Mouse (Mus musculus) C2C12 (cell line): ENCODE results near the gene Fkbp1a. TPM values are rescaled to one million over a fixed set of nuclear protein-coding genes. Genes with fewer than 3 reads are reported as not detected.

Experiments
- H3K27me3 ChIP-seq: one replicate; pipeline ENCODE4 v1.6.1; 2011; ENCODE audit not compliant: control insufficient read depth, insufficient read depth, insufficient read length
- H3K36me3 ChIP-seq: one replicate; pipeline ENCODE4 v1.6.1; 2011; ENCODE audit not compliant: control insufficient read depth, insufficient read depth
- H3K4me3 ChIP-seq: one replicate; pipeline ENCODE4 v1.5.1; 2011; ENCODE audit warnings: mild to moderate bottlenecking, control low read depth; ENCODE audit not compliant: poor library complexity, insufficient read depth, severe bottlenecking
- H3K79me2 ChIP-seq: one replicate; pipeline ENCODE4 v1.6.1; 2011; ENCODE audit not compliant: control insufficient read depth, insufficient read depth
- H3K79me3 ChIP-seq: one replicate; pipeline ENCODE4 v1.6.1; 2011; ENCODE audit warnings: low read depth, control low read depth
- H3ac ChIP-seq: one replicate; pipeline ENCODE3; 2011; ENCODE audit warnings: low read depth; ENCODE audit not compliant: control insufficient read depth, insufficient read length
- CEBPB ChIP-seq: IDR thresholded peaks from one replicate; pipeline ENCODE4 v1.6.1; 2011; ENCODE audit warnings: low read depth, mild to moderate bottlenecking, control low read depth, moderate library complexity
- CTCF ChIP-seq: IDR thresholded peaks from one replicate; pipeline ENCODE4 v1.5.1; 2011; ENCODE audit not compliant: control insufficient read depth, insufficient read depth, insufficient read length
- FOSL1 ChIP-seq: IDR thresholded peaks from one replicate; pipeline ENCODE4 v1.8.0; 2011; ENCODE audit warnings: mild to moderate bottlenecking, low read length; ENCODE audit not compliant: poor library complexity, insufficient read depth, severe bottlenecking
- MAX ChIP-seq: IDR thresholded peaks from one replicate; pipeline ENCODE4 v1.6.1; 2011; ENCODE audit warnings: mild to moderate bottlenecking, control low read depth
- MYOD1 ChIP-seq: IDR thresholded peaks from one replicate; pipeline ENCODE4 v1.6.1; 2011; ENCODE audit warnings: low read depth; ENCODE audit not compliant: control insufficient read depth, insufficient read length
- MYOG ChIP-seq: IDR thresholded peaks from one replicate; pipeline ENCODE4 v1.6.1; 2011; ENCODE audit not compliant: control insufficient read depth, insufficient read length; ENCODE audit errors: extremely low read depth
- USF1 ChIP-seq: IDR thresholded peaks from one replicate; pipeline ENCODE4 v1.6.1; 2011; ENCODE audit warnings: low read depth, mild to moderate bottlenecking, control low read depth, moderate library complexity
- polyA plus RNA-seq: library from polyadenylated mRNA; unstranded; fragments of >200 nt; fragmentation: generic; extraction: Trizol; gene quantifications from one replicate; pipeline ENCODE4 v1.2.1, GENCODE M21; 2012; ENCODE audit warnings: missing spikeins

Fkbp1a gene
- polyA plus RNA-seq, 1 experiment = 595 TPM

GRCm38 (mm10) chr2:151603630-151604029, 61.3 kb downstream of the Fkbp1a start:
- H3K79me2 ChIP-seq = no peaks in the 10 kb centered on the region
- H3K79me3 ChIP-seq = no peaks in the 10 kb centered on the region
- H3ac ChIP-seq = no peak overlapping the region
- TF ChIP-seq FOSL1 = no peak
- TF ChIP-seq CTCF = no peak
- TF ChIP-seq USF1 = no peak
- TF ChIP-seq MYOG = no peak
- no peak for TF ChIP-seq CEBPB
- TF ChIP-seq MAX = no peak
- no peak for TF ChIP-seq MYOD1
- H3K36me3 ChIP-seq = no peaks in the 10 kb centered on the region
- H3K4me3 ChIP-seq = no peak overlapping the region
- H3K27me3 ChIP-seq = peaks cover 63% of the 10 kb centered on the region

DNA sequence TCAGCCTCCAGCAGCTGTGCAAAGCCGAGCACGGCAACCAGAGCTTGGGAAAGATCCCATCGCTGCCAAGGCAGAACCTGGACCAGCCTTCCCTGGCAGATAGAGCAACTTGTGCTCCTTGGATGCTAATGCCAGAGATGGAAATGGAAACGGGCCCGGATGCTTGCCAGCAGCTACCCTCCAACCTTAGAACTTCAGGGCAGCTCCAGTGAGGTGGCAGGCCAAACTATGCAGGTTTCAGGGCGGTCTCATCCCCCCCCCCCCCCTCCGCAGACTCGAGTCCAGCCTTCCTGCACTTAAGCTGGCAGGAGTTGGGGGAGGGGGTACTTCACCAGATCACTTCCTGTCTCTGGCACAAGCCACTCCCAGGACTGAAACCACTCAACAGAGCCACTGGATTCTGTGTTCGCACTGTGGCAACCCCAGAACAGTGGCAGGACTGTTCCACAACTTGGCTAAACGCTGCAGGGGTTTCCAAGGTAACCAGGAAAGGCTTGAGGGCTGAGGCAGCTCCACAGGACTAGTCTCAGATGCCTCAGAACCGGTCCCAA, 63.2 kb downstream of the Fkbp1a start:
- H3ac ChIP-seq = no peak overlapping the region
- H3K79me2 ChIP-seq = no peaks in the 10 kb centered on the region
- no peaks in the 10 kb centered on the region for H3K36me3 ChIP-seq
- no peaks in the 10 kb centered on the region for H3K79me3 ChIP-seq
- TF ChIP-seq FOSL1 (no peak), MAX (no peak), USF1 (no peak), CTCF (no peak), MYOD1 (no peak), MYOG (no peak), CEBPB (no peak)
- H3K27me3 ChIP-seq = peaks cover 59% of the 10 kb centered on the region
- no peak overlapping the region for H3K4me3 ChIP-seq

DNA sequence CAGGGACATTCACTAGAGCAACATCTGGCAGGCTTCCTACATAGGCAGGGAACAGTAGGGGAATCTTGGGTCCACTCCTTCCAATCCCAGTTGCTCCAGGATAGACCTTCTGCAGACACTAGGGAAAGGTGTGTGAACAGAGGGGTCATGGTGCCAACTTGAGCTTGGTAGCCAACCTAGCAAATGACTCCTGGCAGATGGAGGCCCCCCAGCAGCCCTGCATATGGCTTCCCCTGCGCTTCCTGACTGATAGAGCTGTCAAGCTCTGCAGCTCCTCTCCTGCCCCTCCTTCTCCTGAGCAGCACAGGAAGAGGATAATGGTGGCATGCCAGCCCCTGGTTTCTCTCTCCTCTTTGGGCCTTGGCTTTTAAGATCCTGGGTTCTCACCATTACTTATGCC, 66.2 kb downstream of the Fkbp1a start:
- H3K79me3 ChIP-seq = no peaks in the 10 kb centered on the region
- TF ChIP-seq FOSL1 (no peak), CTCF (no peak), CEBPB (no peak), USF1 (no peak), MAX (no peak), MYOD1 (no peak), MYOG (no peak)

DNA sequence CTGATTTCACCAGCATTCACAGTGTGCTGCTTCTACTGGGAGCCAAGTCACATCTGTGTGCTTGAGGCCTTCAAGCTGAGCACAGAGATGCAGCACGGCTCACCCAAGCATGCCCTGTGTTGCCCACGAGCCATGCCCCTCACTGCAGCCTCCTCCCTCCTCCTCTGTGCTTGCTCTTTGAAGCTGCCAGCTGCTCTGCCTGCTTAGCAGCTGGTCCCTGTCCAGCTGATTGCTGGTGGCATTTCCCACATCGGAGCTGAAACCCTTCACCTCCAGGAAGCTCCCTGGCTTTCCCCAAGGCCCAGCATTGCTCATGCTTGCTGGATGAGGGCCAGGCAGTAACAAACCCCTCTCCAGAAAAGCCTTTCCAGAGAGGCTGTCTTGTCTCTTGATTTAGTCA, 67.7 kb downstream of the Fkbp1a start:
- Histone ChIP-seq H3K79me3 (no peaks in the 10 kb centered on the region), H3K36me3 (no peaks in the 10 kb centered on the region), H3K27me3 (peaks cover 23% of the 10 kb centered on the region), H3K4me3 (no peak overlapping the region), H3ac (no peak overlapping the region), H3K79me2 (no peaks in the 10 kb centered on the region)
- TF ChIP-seq MAX (no peak), FOSL1 (no peak), MYOG (no peak)

More for the DNA sequence above, 66.2 kb downstream of the Fkbp1a start:
- H3K79me2 ChIP-seq = no peaks in the 10 kb centered on the region
- H3K27me3 ChIP-seq = peaks cover 31% of the 10 kb centered on the region
- H3K4me3 ChIP-seq = no peak overlapping the region
- H3K36me3 ChIP-seq = no peaks in the 10 kb centered on the region
- H3ac ChIP-seq = no peak overlapping the region

Other genes starting within 250 kb of the Fkbp1a start
- not detected for gene 4921509C19Rik, start 66.3 kb upstream of the Fkbp1a start, polyA plus RNA-seq
- gene Nsfl1c, start 48.3 kb upstream of the Fkbp1a start, polyA plus RNA-seq = 141 TPM
- 0.30 TPM for gene Sdcbp2, start 30.1 kb downstream of the Fkbp1a start, polyA plus RNA-seq
- not detected for gene Snph, start 90.1 kb downstream of the Fkbp1a start, polyA plus RNA-seq
- gene Rad21l, start 126.0 kb downstream of the Fkbp1a start, polyA plus RNA-seq = not detected
- 0.02 TPM for gene Tmem74b, start 159.5 kb downstream of the Fkbp1a start, polyA plus RNA-seq
- 27.9 TPM for gene Psmf1, start 201.7 kb downstream of the Fkbp1a start, polyA plus RNA-seq